Mouse (Mus musculus): Measurements from ENCODE around the gene Bbx. TPM values are rescaled to one million over a fixed set of nuclear protein-coding genes. Genes with fewer than 3 reads are reported as not detected.
A peak's percentile ranks its signal among the peaks of the same experiment; 100 is the strongest.

The Bbx gene
- 107 and 116 TPM in 2 replicates for polyA plus RNA-seq (2011; ENCODE audit: insufficient read depth, insufficient read length, low read depth, missing spikeins)

- TF ChIP-seq CTCF (IDR thresholded peaks at IDR 0.05; ENCODE audit: low read depth, low read length) (no peak), POLR2A (IDR thresholded peaks at IDR 0.05; ENCODE audit: insufficient read depth, low read length) (no peak), EP300 (IDR thresholded peaks at IDR 0.05; ENCODE audit: insufficient read depth, low read depth, low read length) (no peak)
- H3K9me3 ChIP-seq (replicated peaks; ENCODE audit: control insufficient read depth, insufficient read depth, low read length, poor library complexity, severe bottlenecking): no peaks in the 10 kb centered on the region
- H3K9ac ChIP-seq (ENCODE audit: low read depth, poor library complexity, severe bottlenecking): peak within 1 kb of the TSS; percentile 99
- H3K27me3 ChIP-seq (ENCODE audit: control insufficient read depth, insufficient read depth, low read length, poor library complexity, severe bottlenecking): no peaks in the 10 kb centered on the region
- H3K4me3 ChIP-seq (ENCODE audit: low read depth, low read length): peak within 1 kb of the TSS; percentile 78
- no peaks in the 10 kb centered on the region for H3K36me3 ChIP-seq (ENCODE audit: control insufficient read depth, insufficient read depth, low read length, poor library complexity, severe bottlenecking)
- H3K27ac ChIP-seq (ENCODE audit: insufficient read depth, low read length): peak within 1 kb of the TSS; percentile 35; the same call in 1 of the 2 replicates
- H3K4me1 ChIP-seq (ENCODE audit: control insufficient read depth, insufficient read depth, low read length): no peaks in the 10 kb centered on the region
These were observed at the start of gene Bbx for GRCm38 (mm10) chr16:50432062-50432878. Gene Bbx (minus strand): TSS chr16:50432390.

GRCm38 (mm10) chr16:50481892-50482291, 49.7 kb upstream of the Bbx start:
- no peak overlapping the region; the same call in 1 of the 2 replicates for H3K4me3 ChIP-seq (ENCODE audit: low read depth, low read length)

GRCm38 (mm10) chr16:50481341-50481740, 49.2 kb upstream of the Bbx start:
- H3K27ac ChIP-seq (ENCODE audit: insufficient read depth, low read length): no peak overlapping the region
- no peak overlapping the region for H3K4me3 ChIP-seq (ENCODE audit: low read depth, low read length)
- peaks cover 2% of the 10 kb centered on the region; the same call in 1 of the 2 replicates for H3K9me3 ChIP-seq (replicated peaks; ENCODE audit: control insufficient read depth, insufficient read depth, low read length, poor library complexity, severe bottlenecking)
- TF ChIP-seq EP300 (IDR thresholded peaks at IDR 0.05; ENCODE audit: insufficient read depth, low read depth, low read length): no peak
- no peak for TF ChIP-seq CTCF (IDR thresholded peaks at IDR 0.05; ENCODE audit: low read depth, low read length)
- TF ChIP-seq POLR2A (IDR thresholded peaks at IDR 0.05; ENCODE audit: insufficient read depth, low read length): no peak
- H3K36me3 ChIP-seq (ENCODE audit: control insufficient read depth, insufficient read depth, low read length, poor library complexity, severe bottlenecking): no peaks in the 10 kb centered on the region; the same call in 1 of the 2 replicates
- H3K4me1 ChIP-seq (ENCODE audit: control insufficient read depth, insufficient read depth, low read length): peaks cover 10% of the 10 kb centered on the region
- H3K9ac ChIP-seq (ENCODE audit: low read depth, poor library complexity, severe bottlenecking): no peak overlapping the region
- no peaks in the 10 kb centered on the region for H3K27me3 ChIP-seq (ENCODE audit: control insufficient read depth, insufficient read depth, low read length, poor library complexity, severe bottlenecking)

More at GRCm38 (mm10) chr16:50481892-50482291, 49.7 kb upstream of the Bbx start:
- Histone ChIP-seq H3K27ac (ENCODE audit: insufficient read depth, low read length) (peak overlapping the region; percentile 88), H3K27me3 (ENCODE audit: control insufficient read depth, insufficient read depth, low read length, poor library complexity, severe bottlenecking) (no peaks in the 10 kb centered on the region), H3K36me3 (ENCODE audit: control insufficient read depth, insufficient read depth, low read length, poor library complexity, severe bottlenecking) (no peaks in the 10 kb centered on the region; the same call in 1 of the 2 replicates), H3K9me3 (replicated peaks; ENCODE audit: control insufficient read depth, insufficient read depth, low read length, poor library complexity, severe bottlenecking) (peaks cover 2% of the 10 kb centered on the region; the same call in 1 of the 2 replicates), H3K9ac (ENCODE audit: low read depth, poor library complexity, severe bottlenecking) (no peak overlapping the region), H3K4me1 (ENCODE audit: control insufficient read depth, insufficient read depth, low read length) (peaks cover 10% of the 10 kb centered on the region)
- TF ChIP-seq POLR2A (IDR thresholded peaks at IDR 0.05; ENCODE audit: insufficient read depth, low read length) (no peak), CTCF (IDR thresholded peaks at IDR 0.05; ENCODE audit: low read depth, low read length) (no peak), EP300 (IDR thresholded peaks at IDR 0.05; ENCODE audit: insufficient read depth, low read depth, low read length) (0 out of 2 replicates have a peak, but pooled peaks have one; percentile 55)

GRCm38 (mm10) chr16:50478695-50479094, 46.5 kb upstream of the Bbx start:
- H3K36me3 ChIP-seq (ENCODE audit: control insufficient read depth, insufficient read depth, low read length, poor library complexity, severe bottlenecking): no peaks in the 10 kb centered on the region; the same call in 1 of the 2 replicates
- H3K4me1 ChIP-seq (ENCODE audit: control insufficient read depth, insufficient read depth, low read length): peaks cover 4% of the 10 kb centered on the region
- H3K27me3 ChIP-seq (ENCODE audit: control insufficient read depth, insufficient read depth, low read length, poor library complexity, severe bottlenecking): no peaks in the 10 kb centered on the region
- H3K4me3 ChIP-seq (ENCODE audit: low read depth, low read length): no peak overlapping the region
- TF ChIP-seq POLR2A (IDR thresholded peaks at IDR 0.05; ENCODE audit: insufficient read depth, low read length) (no peak), EP300 (IDR thresholded peaks at IDR 0.05; ENCODE audit: insufficient read depth, low read depth, low read length) (no peak)
- H3K27ac ChIP-seq (ENCODE audit: insufficient read depth, low read length): no peak overlapping the region
- peaks cover 2% of the 10 kb centered on the region; the same call in 1 of the 2 replicates for H3K9me3 ChIP-seq (replicated peaks; ENCODE audit: control insufficient read depth, insufficient read depth, low read length, poor library complexity, severe bottlenecking)
- H3K9ac ChIP-seq (ENCODE audit: low read depth, poor library complexity, severe bottlenecking): no peak overlapping the region

GRCm38 (mm10) chr16:50477628-50478027, 45.4 kb upstream of the Bbx start:
- Histone ChIP-seq H3K4me3 (ENCODE audit: low read depth, low read length) (no peak overlapping the region), H3K9me3 (replicated peaks; ENCODE audit: control insufficient read depth, insufficient read depth, low read length, poor library complexity, severe bottlenecking) (peaks cover 2% of the 10 kb centered on the region; the same call in 1 of the 2 replicates), H3K4me1 (ENCODE audit: control insufficient read depth, insufficient read depth, low read length) (peaks cover 4% of the 10 kb centered on the region), H3K9ac (ENCODE audit: low read depth, poor library complexity, severe bottlenecking) (no peak overlapping the region), H3K36me3 (ENCODE audit: control insufficient read depth, insufficient read depth, low read length, poor library complexity, severe bottlenecking) (no peaks in the 10 kb centered on the region; the same call in 1 of the 2 replicates), H3K27ac (ENCODE audit: insufficient read depth, low read length) (no peak overlapping the region), H3K27me3 (ENCODE audit: control insufficient read depth, insufficient read depth, low read length, poor library complexity, severe bottlenecking) (no peaks in the 10 kb centered on the region)
- TF ChIP-seq CTCF (IDR thresholded peaks at IDR 0.05; ENCODE audit: low read depth, low read length) (no peak), EP300 (IDR thresholded peaks at IDR 0.05; ENCODE audit: insufficient read depth, low read depth, low read length) (no peak), POLR2A (IDR thresholded peaks at IDR 0.05; ENCODE audit: insufficient read depth, low read length) (no peak)

Data from ES-Bruce4 (cell line).